Mouse (Mus musculus) CH12.LX (cell line): Measurements from ENCODE around the gene Hras. TPM values are rescaled to one million over a fixed set of nuclear protein-coding genes. Genes with fewer than 3 reads are reported as not detected.

Experiments
- DNase-seq: peaks from one replicate; pipeline ENCODE4 v3.0.0-alpha.2; 2013; ENCODE audit errors: extremely low read depth
- H3K27ac ChIP-seq: 2 replicates; pipeline ENCODE4 v1.5.1; 2012; ENCODE audit warnings: low read depth, mild to moderate bottlenecking, control low read depth, moderate library complexity; ENCODE audit not compliant: insufficient read depth
- H3K27me3 ChIP-seq: replicated peaks from 2 replicates; pipeline ENCODE3; 2012; ENCODE audit warnings: inconsistent platforms
- H3K36me3 ChIP-seq, 2 experiments: replicated peaks in 1 of 2; 2 replicates each; pipeline versions ENCODE3 to v1.6.1; 2012; ENCODE audit warnings: inconsistent platforms in 1 of 2, low read length in 1 of 2, mild to moderate bottlenecking in 1 of 2, mixed read lengths in 1 of 2, moderate library complexity in 1 of 2; ENCODE audit not compliant: control insufficient read depth in 1 of 2, insufficient read depth in 1 of 2
- H3K4me1 ChIP-seq, 2 experiments: 2 replicates each; pipeline ENCODE4 v1.6.1; 2012; ENCODE audit warnings: inconsistent platforms in 1 of 2, moderate library complexity in 1 of 2; ENCODE audit not compliant: insufficient read depth in 2 of 2, control insufficient read depth in 1 of 2
- H3K4me2 ChIP-seq: 2 replicates; pipeline ENCODE4 v1.6.1; 2012; ENCODE audit warnings: low read depth, mild to moderate bottlenecking, control low read depth; ENCODE audit not compliant: poor library complexity, insufficient read depth, severe bottlenecking
- H3K4me3 ChIP-seq, 3 experiments: fragments of 150-350 bp in 1 of 3; sonication (generic) in 1 of 3; replicated peaks in 1 of 3; 2 replicates each; pipeline versions ENCODE3 to v1.5.1; 2011 to 2012; ENCODE audit warnings: low read depth in 2 of 3, low read length in 2 of 3, mild to moderate bottlenecking in 2 of 3, moderate library complexity in 2 of 3, control low read depth in 1 of 3, improper control_type of control experiment in 1 of 3, inconsistent platforms in 1 of 3, mixed read lengths in 1 of 3; ENCODE audit not compliant: poor library complexity in 1 of 3
- H3K79me2 ChIP-seq: replicated peaks from 2 replicates; pipeline ENCODE4 v1.6.1; 2012; ENCODE audit warnings: mild to moderate bottlenecking, moderate library complexity; ENCODE audit not compliant: control insufficient read depth, poor library complexity, insufficient read depth, severe bottlenecking; ENCODE audit errors: extremely low read depth
- H3K9ac ChIP-seq: 2 replicates; pipeline ENCODE4 v1.6.1; 2012; ENCODE audit warnings: low read depth, mild to moderate bottlenecking, control low read depth, moderate library complexity; ENCODE audit not compliant: insufficient read depth
- H3K9me3 ChIP-seq: replicated peaks from 2 replicates; pipeline ENCODE3; 2012; ENCODE audit warnings: low read length, inconsistent platforms, mixed read lengths
- BHLHE40 ChIP-seq: IDR thresholded peaks from 2 replicates; pipeline ENCODE4 v1.6.1; 2011; ENCODE audit warnings: mild to moderate bottlenecking, low read depth, low read length, improper control_type of control experiment
- CTCF ChIP-seq, 2 experiments: IDR thresholded peaks in 1 of 2; conservative IDR thresholded peaks in 1 of 2; 2 replicates each; pipeline ENCODE4 v1.5.1; 2011 to 2012; ENCODE audit warnings: low read depth in 2 of 2, low read length in 2 of 2, improper control_type of control experiment in 1 of 2, inconsistent platforms in 1 of 2, mild to moderate bottlenecking in 1 of 2, moderate library complexity in 1 of 2
- E2F4 ChIP-seq: IDR thresholded peaks from 2 replicates; pipeline ENCODE4 v1.6.1; 2011; ENCODE audit warnings: low read depth, low read length, improper control_type of control experiment; ENCODE audit not compliant: insufficient replicate concordance
- ELF1 ChIP-seq: IDR thresholded peaks from 2 replicates; pipeline ENCODE4 v1.6.1; 2014; ENCODE audit warnings: low read depth, mild to moderate bottlenecking, inconsistent platforms, low read length, improper control_type of control experiment
- EP300 ChIP-seq: IDR thresholded peaks from 2 replicates; pipeline ENCODE4 v1.6.1; 2011; ENCODE audit warnings: low read length, improper control_type of control experiment
- GABPA ChIP-seq: IDR thresholded peaks from 2 replicates; pipeline ENCODE4 v1.6.1; 2012; ENCODE audit warnings: low read depth, low read length, improper control_type of control experiment, inconsistent platforms; ENCODE audit not compliant: insufficient replicate concordance
- HCFC1 ChIP-seq: IDR thresholded peaks from 2 replicates; pipeline ENCODE4 v1.6.1; 2012; ENCODE audit warnings: low read depth, mild to moderate bottlenecking, inconsistent platforms, low read length, improper control_type of control experiment
- JUN ChIP-seq: IDR thresholded peaks from 2 replicates; pipeline ENCODE4 v1.6.1; 2011; ENCODE audit warnings: low read depth, mild to moderate bottlenecking, low read length, improper control_type of control experiment, moderate library complexity; ENCODE audit not compliant: insufficient read depth
- KAT2A ChIP-seq: IDR thresholded peaks from 2 replicates; pipeline ENCODE4 v1.6.1; 2012; ENCODE audit warnings: low read length, improper control_type of control experiment, inconsistent platforms; ENCODE audit not compliant: insufficient replicate concordance
- MAFK ChIP-seq: IDR thresholded peaks from 2 replicates; pipeline ENCODE4 v1.6.1; 2011; ENCODE audit warnings: low read length, improper control_type of control experiment; ENCODE audit not compliant: insufficient replicate concordance
- MAX ChIP-seq: IDR thresholded peaks from 2 replicates; pipeline ENCODE4 v1.6.1; 2011; ENCODE audit warnings: low read length, improper control_type of control experiment
- MEF2A ChIP-seq: IDR thresholded peaks from 2 replicates; pipeline ENCODE4 v1.6.1; 2014; ENCODE audit warnings: low read depth, mild to moderate bottlenecking, inconsistent platforms, low read length, improper control_type of control experiment, borderline replicate concordance
- MXI1 ChIP-seq: IDR thresholded peaks from 2 replicates; pipeline ENCODE4 v1.6.1; 2011; ENCODE audit warnings: mild to moderate bottlenecking, low read depth, low read length, improper control_type of control experiment
- MYC ChIP-seq: IDR thresholded peaks from 2 replicates; pipeline ENCODE4 v1.6.1; 2011; ENCODE audit warnings: low read depth, mild to moderate bottlenecking, improper control_type of control experiment, low read length
- NELFE ChIP-seq: IDR thresholded peaks from 2 replicates; pipeline ENCODE4 v1.6.1; 2011; ENCODE audit warnings: low read depth, low read length, improper control_type of control experiment
- PAX5 ChIP-seq: IDR thresholded peaks from 2 replicates; pipeline ENCODE4 v1.6.1; 2012; ENCODE audit warnings: low read length, inconsistent platforms, mixed read lengths
- POLR2A ChIP-seq: IDR thresholded peaks from 2 replicates; pipeline ENCODE4 v1.6.1; 2011; ENCODE audit warnings: low read depth, mild to moderate bottlenecking, improper control_type of control experiment, low read length
- SMC3 ChIP-seq: IDR thresholded peaks from 2 replicates; pipeline ENCODE4 v1.6.1; 2011; ENCODE audit warnings: low read depth, low read length, improper control_type of control experiment
- TBP ChIP-seq: conservative IDR thresholded peaks from 2 replicates; pipeline ENCODE4 v1.6.1; 2011; ENCODE audit warnings: low read depth, low read length, improper control_type of control experiment
- TCF12 ChIP-seq: IDR thresholded peaks from 2 replicates; pipeline ENCODE4 v1.6.1; 2014; ENCODE audit warnings: low read depth, mild to moderate bottlenecking, inconsistent platforms, low read length, improper control_type of control experiment
- UBTF ChIP-seq: IDR thresholded peaks from 2 replicates; pipeline ENCODE4 v1.6.1; 2012; ENCODE audit warnings: low read depth, mild to moderate bottlenecking, inconsistent platforms, low read length, improper control_type of control experiment, moderate library complexity
- USF1 ChIP-seq: IDR thresholded peaks from 2 replicates; pipeline ENCODE4 v1.6.1; 2014; ENCODE audit warnings: low read depth, mild to moderate bottlenecking, inconsistent platforms, low read length, improper control_type of control experiment
- USF2 ChIP-seq: conservative IDR thresholded peaks from 2 replicates; pipeline ENCODE4 v1.6.1; 2011; ENCODE audit warnings: low read depth, low read length, improper control_type of control experiment
- ZMIZ1 ChIP-seq: IDR thresholded peaks from 2 replicates; pipeline ENCODE4 v1.6.1; 2012; ENCODE audit warnings: low read depth, mild to moderate bottlenecking, inconsistent platforms, low read length, improper control_type of control experiment
- dilution Hi-C: fragments of 300-500 bp; cut with MboI; formaldehyde crosslinking; loops from 2 replicates; pipeline ENCODE4 v1.14.3; 2020; ENCODE audit warnings: low sequenced_read_pairs; ENCODE audit not compliant: extremely low pct_unique_long_range_greater_than_20kb, extremely low pct_ligation_motif_present
- in situ Hi-C: fragments of 300-500 bp; cut with MboI; formaldehyde crosslinking; loops from 3 replicates; pipeline ENCODE4 v1.14.3; 2019; ENCODE audit warnings: low sequenced_read_pairs, low pct_ligation_motif_present, low pct_unique_long_range_greater_than_20kb, mixed read lengths
- polyA plus RNA-seq: library from polyadenylated mRNA; unstranded; fragments of >175 nt; gene quantifications from 2 replicates; pipeline ENCODE4 v1.2.1, GENCODE M21; 2012; ENCODE audit warnings: low read depth; ENCODE audit not compliant: insufficient read length
- total RNA-seq, 2 experiments: library from RNA; depleted of rRNA; stranded (reverse); fragments of 300-350 nt in 1 of 2; fragments of >200 nt in 1 of 2; gene quantifications; 2 replicates each; pipeline ENCODE4 v1.2.3; 2012 to 2014

Gene Hras
- total and polyA plus RNA-seq, 3 experiments, result 43.6 to 82.0 (median 71.3) TPM

GRCm38 (mm10) chr7:141169866-141170265 is 23.9 kb downstream of the Hras start:
- TF ChIP-seq CTCF (conservative IDR thresholded peaks at IDR 0.05 in 1 of 2, IDR thresholded peaks at IDR 0.05 in 1 of 2; ENCODE audit: low read depth in 2 of 2, low read length in 2 of 2) (no peak), MAFK (no peak), E2F4 (no peak)
- DNase-seq, result no peak
- Histone ChIP-seq H3K79me2 (peaks cover 15% of the 10 kb centered on the region), H3K4me2 (no peak overlapping the region), H3K9ac (no peak overlapping the region), H3K4me1 (peaks cover 29 to 64% of the 10 kb centered on the region in 2 experiments), H3K9me3 (no peaks in the 10 kb centered on the region), H3K27ac (no peak overlapping the region), H3K27me3 (no peaks in the 10 kb centered on the region), H3K4me3 (no peak overlapping the region), H3K36me3 (peaks cover 0 to 19% of the 10 kb centered on the region in 2 experiments)
- dilution Hi-C loops (no loop called here), in situ Hi-C loops (loop anchor here (5.0 to 10.0 kb wide), 3 partner anchors 38 to 325 kb away; partner anchors contain the start of genes Odf3 and Scgb1c1)

- Histone ChIP-seq H3K27ac (no peak overlapping the region), H3K9ac (no peak overlapping the region), H3K4me2 (0 out of 2 replicates have a peak overlapping the region, but pooled peaks have one; percentile 30), H3K9me3 (no peaks in the 10 kb centered on the region), H3K79me2 (peaks cover 15% of the 10 kb centered on the region), H3K27me3 (no peaks in the 10 kb centered on the region), H3K36me3 (peaks cover 3 to 25% of the 10 kb centered on the region in 2 experiments), H3K4me3 (no peak overlapping the region), H3K4me1 (peaks cover 35 to 69% of the 10 kb centered on the region in 2 experiments)
- dilution Hi-C loops (no loop called here), in situ Hi-C loops (loop anchor here (5.0 kb wide), 2 partner anchors 37 to 72 kb away; no protein-coding TSS in a partner anchor)
- TF ChIP-seq PAX5, result no peak
- no peak for TF ChIP-seq TBP
- DNase-seq, result no peak
Observed at GRCm38 (mm10) chr7:141169300-141169699, 24.5 kb downstream of the Hras start.

- Histone ChIP-seq H3K4me2 (peak overlapping the region; percentile 94), H3K9me3 (no peaks in the 10 kb centered on the region), H3K79me2 (peaks cover 15% of the 10 kb centered on the region), H3K4me3 (peak overlapping the region; percentile 51 to 76 (median 65)), H3K4me1 (peaks cover 36 to 73% of the 10 kb centered on the region in 2 experiments), H3K9ac (peak overlapping the region; percentile 82), H3K36me3 (peaks cover 10 to 33% of the 10 kb centered on the region in 2 experiments), H3K27me3 (no peaks in the 10 kb centered on the region), H3K27ac (peak overlapping the region; percentile 59; the same call in 1 of the 2 replicates)
- dilution Hi-C loops (no loop called here), in situ Hi-C loops (loop anchor here (5.0 kb wide), 2 partner anchors 36 to 71 kb away; no protein-coding TSS in a partner anchor)
- peak; percentile 93 for DNase-seq
- 0 out of 2 replicates have a peak, but pooled peaks have one; percentile 22 for TF ChIP-seq MYC
- TF ChIP-seq GABPA, result no peak
- 0 out of 2 replicates have a peak, but pooled peaks have one; percentile 44 for TF ChIP-seq MEF2A
- no peak for TF ChIP-seq UBTF
- TF ChIP-seq MAX, result no peak
- no peak for TF ChIP-seq USF2
- TF ChIP-seq TBP, result no peak; the same call in 1 of the 2 replicates
- peak; percentile 61; the same call in 1 of the 2 replicates for TF ChIP-seq ZMIZ1
- TF ChIP-seq SMC3, result no peak
- no peak for TF ChIP-seq HCFC1
- 0 out of 2 replicates have a peak, but pooled peaks have one; percentile 16 for TF ChIP-seq BHLHE40
- peak; percentile 79 for TF ChIP-seq POLR2A
- TF ChIP-seq MAFK, result no peak
- no peak for TF ChIP-seq E2F4
- TF ChIP-seq NELFE, result peak; percentile 58; the same call in 1 of the 2 replicates
- TF ChIP-seq CTCF (conservative IDR thresholded peaks at IDR 0.05 in 1 of 2, IDR thresholded peaks at IDR 0.05 in 1 of 2; ENCODE audit: low read depth in 2 of 2, low read length in 2 of 2), result no peak
- TF ChIP-seq KAT2A, result no peak
- no peak for TF ChIP-seq TCF12
- TF ChIP-seq ELF1, result peak; percentile 65
- no peak for TF ChIP-seq USF1
- no peak for TF ChIP-seq JUN
- no peak for TF ChIP-seq EP300
- peak; percentile 19 for TF ChIP-seq MXI1
- TF ChIP-seq PAX5, result no peak
Observed at GRCm38 (mm10) chr7:141168518-141168953, 25.3 kb downstream of the Hras start.
